Mouse (Mus musculus): ENCODE results near the gene Skap1. TPM values are rescaled to one million over a fixed set of nuclear protein-coding genes. Genes with fewer than 3 reads are reported as not detected.

Gene Skap1
- polyA plus RNA-seq, 1 experiment from 2014 or later = 6.5 TPM

DNA sequence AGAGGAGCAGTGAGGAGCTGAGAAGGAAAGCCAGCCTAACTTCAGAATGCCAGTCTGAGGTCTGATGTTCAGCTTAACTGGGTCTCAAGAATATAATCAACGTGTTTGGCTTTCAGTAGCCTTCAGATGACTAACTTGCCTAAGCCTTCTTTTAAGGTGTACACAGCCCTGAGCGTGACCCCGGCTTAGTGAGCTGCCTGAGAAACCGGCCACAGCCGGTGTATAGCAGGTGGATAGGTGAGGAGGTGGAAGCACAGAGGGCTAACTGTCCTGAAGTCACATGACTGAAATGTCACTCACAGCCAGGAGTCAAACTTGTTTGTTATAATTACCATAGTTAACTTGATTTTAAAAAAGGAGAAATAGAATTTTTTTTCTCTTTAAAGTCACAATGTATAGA is 175.4 kb downstream of the Skap1 start:
- Histone ChIP-seq H3K27me3 (no peaks in the 10 kb centered on the region), H3K4me1 (replicated peaks) (peaks cover 3% of the 10 kb centered on the region; the same call in 1 of the 2 replicates), H3K9me3 (no peaks in the 10 kb centered on the region), H3K4me2 (no peak overlapping the region), H3K9ac (no peak overlapping the region), H3K36me3 (no peaks in the 10 kb centered on the region), H3K4me3 (no peak overlapping the region), H3K27ac (replicated peaks) (no peak overlapping the region)
- no peak for ATAC-seq (ENCODE audit: low FRiP score, low read depth)
- 73% methylated on average over 5 of the region's 5 CpGs for WGBS

DNA sequence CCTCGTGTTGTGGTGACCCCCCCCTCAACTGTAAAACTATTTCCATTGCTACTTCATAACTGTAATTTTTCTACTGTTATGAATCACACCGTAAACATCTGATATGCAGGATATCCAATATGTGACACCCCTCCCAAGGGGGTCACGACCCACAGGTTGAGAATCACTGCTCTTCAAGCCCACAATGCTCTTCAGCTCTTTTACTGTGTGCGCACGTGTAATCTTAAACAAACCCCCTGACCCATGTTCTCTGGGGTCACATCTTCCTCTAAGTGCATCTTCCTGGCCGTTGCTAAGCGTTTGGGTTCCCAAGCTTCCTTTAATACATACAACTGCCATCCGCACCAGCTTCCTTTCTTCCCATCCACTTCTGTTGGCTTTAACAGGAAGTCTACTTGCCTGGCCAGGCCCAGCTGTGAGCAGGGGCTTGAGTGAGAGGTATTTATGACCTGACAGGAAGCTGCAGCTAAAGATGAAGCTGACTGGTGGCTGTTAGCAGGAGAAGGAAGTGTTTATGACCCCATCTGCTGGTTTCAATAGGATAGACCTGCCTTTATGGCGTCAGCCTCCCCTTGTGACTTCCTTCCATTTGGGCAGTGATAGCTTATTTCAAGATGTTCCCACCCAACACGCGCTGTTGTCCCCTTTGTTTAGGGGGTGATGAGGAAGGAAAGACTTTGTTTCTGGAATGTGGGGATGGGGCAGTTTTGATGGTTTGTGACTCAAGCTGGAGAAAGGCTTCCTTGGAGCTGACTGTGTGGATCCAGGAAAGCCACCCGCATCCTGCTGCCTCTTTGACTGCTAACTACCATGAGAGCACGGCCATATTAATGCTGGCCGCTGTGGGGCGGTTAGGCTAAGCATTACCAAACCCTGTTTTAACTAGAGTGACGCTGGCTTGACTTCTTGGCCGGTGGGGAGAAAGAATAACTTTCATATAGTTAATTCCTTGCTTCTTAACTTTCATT is 178.1 kb downstream of the Skap1 start:
- no peak overlapping the region for H3K9ac ChIP-seq
- no peak for ATAC-seq (ENCODE audit: low FRiP score, low read depth)
- no peaks in the 10 kb centered on the region for H3K36me3 ChIP-seq
- H3K4me3 ChIP-seq = no peak overlapping the region
- H3K4me2 ChIP-seq = no peak overlapping the region
- whole genome bisulfite sequencing = 77% methylated on average over 17 of the region's 17 CpGs
- no peak overlapping the region for H3K27ac ChIP-seq (replicated peaks)
- H3K4me1 ChIP-seq (replicated peaks) = peaks cover 28% of the 10 kb centered on the region
- no peaks in the 10 kb centered on the region for H3K9me3 ChIP-seq
- H3K27me3 ChIP-seq = no peaks in the 10 kb centered on the region

DNA sequence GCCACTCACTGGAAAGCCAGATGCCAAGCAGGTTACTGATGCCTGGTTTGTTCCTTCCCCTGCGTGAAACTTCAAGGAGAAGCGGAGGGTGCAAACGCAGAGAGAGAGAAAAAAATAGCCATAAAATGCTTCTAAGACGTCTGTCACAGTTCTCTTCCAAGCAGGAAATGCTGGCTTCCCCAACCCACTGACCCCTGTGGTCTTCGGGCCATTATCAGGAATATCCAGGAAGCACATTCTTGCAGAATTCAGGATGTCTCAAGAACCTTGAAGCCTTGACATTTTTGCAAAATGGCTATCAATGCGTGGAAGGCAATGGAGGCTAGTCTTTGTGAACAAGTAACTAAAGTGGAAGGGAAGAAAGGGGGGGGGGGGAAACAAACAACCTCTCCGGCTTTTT is 180.6 kb downstream of the Skap1 start:
- peak overlapping the region; percentile 47 for H3K27ac ChIP-seq (replicated peaks)
- H3K36me3 ChIP-seq = no peaks in the 10 kb centered on the region
- no peak overlapping the region for H3K9ac ChIP-seq
- peaks cover 34% of the 10 kb centered on the region for H3K4me1 ChIP-seq (replicated peaks)
- H3K27me3 ChIP-seq = no peaks in the 10 kb centered on the region
- H3K4me3 ChIP-seq = no peak overlapping the region
- H3K4me2 ChIP-seq = no peak overlapping the region
- no peaks in the 10 kb centered on the region for H3K9me3 ChIP-seq
- ATAC-seq (ENCODE audit: low FRiP score, low read depth) = no peak
- 61% methylated on average over 7 of the region's 7 CpGs for WGBS

DNA sequence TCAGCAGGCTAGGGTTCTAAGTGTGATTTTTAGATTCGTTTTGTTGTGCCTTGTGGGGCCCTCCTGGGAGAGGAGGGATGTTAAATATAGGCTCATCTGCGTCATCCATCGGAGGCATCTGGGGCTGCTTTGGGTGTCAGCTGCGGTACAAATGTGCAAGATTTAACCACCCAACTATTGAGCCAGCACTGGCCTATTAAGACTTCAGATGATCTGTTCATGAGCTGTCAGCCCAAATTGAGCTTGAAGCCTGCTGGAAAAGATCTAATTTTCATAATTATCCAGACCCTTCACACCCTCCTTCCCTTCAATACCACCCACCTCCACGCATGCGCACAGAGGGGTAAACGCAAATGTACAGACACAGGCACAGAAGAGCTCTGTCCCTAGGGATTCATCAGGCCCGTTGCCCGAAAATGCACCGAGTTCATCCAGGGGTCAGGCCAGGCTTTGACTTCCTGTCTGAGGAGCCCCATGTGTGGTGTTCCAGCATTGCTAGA is 181.2 kb downstream of the Skap1 start:
- Histone ChIP-seq H3K27me3 (no peaks in the 10 kb centered on the region), H3K4me1 (replicated peaks) (peaks cover 34% of the 10 kb centered on the region), H3K9ac (no peak overlapping the region), H3K36me3 (no peaks in the 10 kb centered on the region), H3K4me2 (peak overlapping the region; percentile 18; the same call in 1 of the 2 replicates), H3K4me3 (no peak overlapping the region), H3K27ac (replicated peaks) (peak overlapping the region; percentile 47), H3K9me3 (no peaks in the 10 kb centered on the region)
- ATAC-seq (ENCODE audit: low FRiP score, low read depth) = peak; percentile 19; the same call in 1 of the 2 replicates
- 26% methylated on average over 10 of the region's 10 CpGs for WGBS

DNA sequence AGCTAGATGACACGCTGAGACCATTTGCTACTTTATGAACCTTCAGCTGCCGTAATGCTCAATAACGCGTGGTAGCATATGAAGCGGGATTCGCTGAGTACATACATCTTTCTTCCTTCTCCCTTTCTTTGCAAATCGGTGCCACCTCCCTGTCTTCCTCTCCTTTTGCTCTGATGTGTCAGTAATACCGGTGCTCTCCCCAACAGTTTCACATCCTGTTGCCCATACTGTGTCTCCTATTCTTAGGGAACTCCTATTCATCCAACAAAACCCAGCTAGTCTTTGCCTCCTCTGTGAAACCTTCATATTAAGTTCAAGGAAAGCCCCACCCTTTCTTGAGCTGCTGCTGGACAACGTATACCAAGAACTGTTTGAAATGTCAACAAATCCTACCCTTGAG is 187.5 kb downstream of the Skap1 start:
- H3K36me3 ChIP-seq = no peaks in the 10 kb centered on the region
- 79% methylated on average over 9 of the region's 9 CpGs for WGBS
- H3K4me1 ChIP-seq (replicated peaks) = peaks cover 12% of the 10 kb centered on the region

DNA sequence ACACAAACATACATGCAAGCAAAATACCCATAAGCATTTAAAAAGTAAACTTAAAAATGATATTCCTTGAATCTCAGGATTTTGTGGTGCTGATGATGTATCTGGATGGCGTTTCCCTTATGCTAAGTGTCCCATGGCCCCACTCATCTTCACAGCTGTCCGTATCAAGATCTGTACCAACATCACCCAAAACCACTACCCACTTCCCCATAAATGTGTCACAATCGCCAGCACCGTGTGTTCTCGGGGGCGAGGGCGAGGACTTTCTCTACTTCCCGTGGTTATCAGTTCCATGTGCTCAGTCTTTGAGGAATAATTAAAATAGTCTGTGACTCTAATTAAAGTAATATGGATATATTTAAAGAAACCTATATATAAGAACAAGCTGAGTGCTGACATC is 189.5 kb downstream of the Skap1 start:
- no peaks in the 10 kb centered on the region for H3K9me3 ChIP-seq
- no peak overlapping the region for H3K4me3 ChIP-seq
- no peaks in the 10 kb centered on the region for H3K36me3 ChIP-seq
- H3K27ac ChIP-seq (replicated peaks) = no peak overlapping the region
- ATAC-seq (ENCODE audit: low FRiP score, low read depth) = no peak
- 88% methylated on average over 8 of the region's 8 CpGs for WGBS
- no peak overlapping the region for H3K4me2 ChIP-seq
- H3K4me1 ChIP-seq (replicated peaks) = no peaks in the 10 kb centered on the region
- H3K9ac ChIP-seq = no peak overlapping the region
- H3K27me3 ChIP-seq = no peaks in the 10 kb centered on the region

More for the DNA sequence above, 187.5 kb downstream of the Skap1 start:
- ATAC-seq (ENCODE audit: low FRiP score, low read depth) = no peak
- Histone ChIP-seq H3K27ac (replicated peaks) (no peak overlapping the region), H3K4me2 (no peak overlapping the region), H3K27me3 (no peaks in the 10 kb centered on the region), H3K9me3 (no peaks in the 10 kb centered on the region), H3K4me3 (no peak overlapping the region), H3K9ac (no peak overlapping the region)

DNA sequence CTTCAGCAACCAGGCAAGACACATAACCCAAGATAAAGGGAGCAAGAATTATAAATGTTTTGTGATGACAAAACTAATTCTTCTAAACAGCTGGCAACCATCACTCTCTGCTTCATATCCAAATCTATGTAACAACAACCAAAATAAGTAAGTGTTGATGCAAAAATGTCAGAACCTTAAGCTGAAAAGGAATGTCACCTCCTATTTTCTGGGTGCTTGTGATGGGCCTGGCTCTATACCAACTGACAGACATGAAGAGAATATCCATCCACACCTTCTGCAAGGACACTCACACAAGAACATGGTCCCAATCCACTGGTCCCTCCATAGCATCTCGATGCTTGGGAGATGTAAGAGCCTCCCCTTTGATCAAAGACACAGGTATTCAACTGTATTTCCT is 194.0 kb downstream of the Skap1 start:
- Histone ChIP-seq H3K4me2 (no peak overlapping the region), H3K4me3 (no peak overlapping the region), H3K9ac (no peak overlapping the region), H3K9me3 (no peaks in the 10 kb centered on the region), H3K4me1 (replicated peaks) (no peaks in the 10 kb centered on the region), H3K27ac (replicated peaks) (no peak overlapping the region), H3K36me3 (no peaks in the 10 kb centered on the region), H3K27me3 (no peaks in the 10 kb centered on the region)
- ATAC-seq (ENCODE audit: low FRiP score, low read depth) = no peak
- WGBS = 94% methylated on average over 1 of the region's 1 CpGs

DNA sequence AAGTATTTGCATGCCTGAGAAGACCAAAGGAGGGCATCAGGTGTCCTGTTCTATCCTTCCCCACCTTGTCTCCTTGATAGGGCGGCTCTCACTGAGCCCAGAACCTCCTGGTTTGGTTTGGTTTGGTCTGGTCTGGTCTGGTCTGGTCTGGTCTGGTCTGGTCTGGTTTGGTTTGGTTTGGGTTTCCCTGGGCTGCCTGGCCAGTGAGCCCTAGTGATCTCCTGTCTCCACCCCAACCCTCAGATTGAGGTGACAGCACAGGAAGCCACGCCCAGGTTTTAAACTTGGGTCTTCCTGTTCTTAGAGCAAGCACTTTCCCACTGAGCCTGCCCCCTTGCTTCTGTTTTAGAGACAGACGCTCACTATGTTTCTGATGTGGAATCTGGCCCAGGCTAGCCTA is 202.5 kb downstream of the Skap1 start:
- no peaks in the 10 kb centered on the region for H3K36me3 ChIP-seq
- no peak for ATAC-seq (ENCODE audit: low FRiP score, low read depth)
- no peak overlapping the region for H3K4me3 ChIP-seq
- no peak overlapping the region for H3K4me2 ChIP-seq
- no peak overlapping the region for H3K27ac ChIP-seq (replicated peaks)
- no peaks in the 10 kb centered on the region for H3K9me3 ChIP-seq
- WGBS = 79% methylated on average over 3 of the region's 3 CpGs
- H3K27me3 ChIP-seq = no peaks in the 10 kb centered on the region
- no peaks in the 10 kb centered on the region for H3K4me1 ChIP-seq (replicated peaks)
- no peak overlapping the region for H3K9ac ChIP-seq

DNA sequence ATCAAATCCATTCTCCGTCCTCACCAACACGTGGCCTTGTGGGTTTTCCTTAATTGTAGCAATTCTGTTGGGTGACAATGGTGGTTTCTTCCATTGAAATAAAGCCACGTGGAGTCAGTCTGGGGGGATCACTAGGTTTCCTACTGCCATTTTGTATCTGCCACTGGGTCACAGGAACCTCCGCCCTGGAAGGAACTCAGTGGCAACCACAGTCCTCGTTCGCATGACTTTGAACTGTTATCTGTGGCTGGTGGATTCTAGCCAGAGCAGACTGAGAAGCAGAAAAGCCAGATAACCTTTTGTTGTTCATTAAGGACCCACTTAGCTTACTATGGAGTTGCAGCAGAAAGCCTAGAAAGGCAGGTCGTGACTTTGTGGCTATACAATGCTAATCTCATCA is 204.0 kb downstream of the Skap1 start:
- ATAC-seq (ENCODE audit: low FRiP score, low read depth) = no peak
- 80% methylated on average over 7 of the region's 7 CpGs for WGBS

DNA sequence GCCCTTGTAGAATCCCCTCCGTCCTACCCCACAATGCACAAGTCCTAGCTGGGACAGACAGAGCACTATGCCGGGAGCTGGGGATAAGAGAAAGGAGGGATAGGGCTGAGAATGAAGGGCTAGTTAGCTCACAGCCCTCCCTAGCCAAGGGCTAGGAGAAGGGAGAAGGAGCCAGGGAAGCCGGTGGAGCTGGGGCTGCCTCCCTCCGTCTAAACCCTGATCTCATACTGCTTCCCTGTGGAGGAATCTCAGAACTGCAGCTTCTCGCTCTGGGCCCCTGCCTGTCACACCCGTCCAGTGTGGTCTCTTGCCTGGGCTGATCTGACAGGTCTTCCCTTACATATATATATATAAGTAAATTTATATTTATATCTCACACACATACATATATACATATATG is 209.4 kb downstream of the Skap1 start:
- Histone ChIP-seq H3K4me3 (no peak overlapping the region), H3K4me2 (peak overlapping the region; percentile 47), H3K9me3 (no peaks in the 10 kb centered on the region), H3K27ac (replicated peaks) (peak overlapping the region; percentile 64), H3K9ac (peak overlapping the region; percentile 41), H3K4me1 (replicated peaks) (peaks cover 11% of the 10 kb centered on the region), H3K36me3 (no peaks in the 10 kb centered on the region), H3K27me3 (no peaks in the 10 kb centered on the region)
- WGBS = 3% methylated on average over 6 of the region's 6 CpGs
- ATAC-seq (ENCODE audit: low FRiP score, low read depth) = peak; percentile 73; the same call in 1 of the 2 replicates

More for the DNA sequence above, 204.0 kb downstream of the Skap1 start:
- H3K9ac ChIP-seq = no peak overlapping the region
- H3K27ac ChIP-seq (replicated peaks) = no peak overlapping the region
- no peaks in the 10 kb centered on the region for H3K27me3 ChIP-seq
- H3K4me3 ChIP-seq = no peak overlapping the region
- peaks cover 2% of the 10 kb centered on the region for H3K4me1 ChIP-seq (replicated peaks)
- H3K36me3 ChIP-seq = no peaks in the 10 kb centered on the region
- no peak overlapping the region for H3K4me2 ChIP-seq
- no peaks in the 10 kb centered on the region for H3K9me3 ChIP-seq

DNA sequence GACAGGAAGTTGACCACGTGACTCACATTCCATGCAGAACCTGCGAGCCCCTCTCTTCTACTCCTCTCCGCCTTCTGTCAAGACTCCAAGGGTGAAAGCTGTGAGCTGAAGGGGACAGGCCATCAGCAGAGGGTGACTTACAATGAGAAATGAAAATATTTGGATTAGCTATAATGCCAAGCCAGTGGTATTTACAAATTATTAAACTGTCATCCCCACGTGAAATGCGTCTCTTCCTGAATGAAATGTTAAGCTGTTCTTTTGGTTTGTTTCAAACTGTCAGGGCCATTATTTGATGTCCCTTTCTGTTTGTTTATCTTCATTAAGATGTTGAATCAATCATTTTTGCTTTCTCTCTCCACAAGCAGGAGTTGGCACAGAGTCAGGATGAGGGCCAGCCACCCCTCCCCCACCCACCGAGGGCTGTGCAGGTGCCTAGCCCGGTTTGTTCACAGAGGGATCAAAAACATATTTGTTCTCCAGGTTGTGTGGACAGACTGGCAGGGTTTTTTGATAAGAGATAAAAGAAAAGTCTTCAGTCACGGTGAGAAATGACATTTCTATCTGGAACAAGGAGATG is 210.5 kb downstream of the Skap1 start:
- no peaks in the 10 kb centered on the region for H3K9me3 ChIP-seq
- H3K36me3 ChIP-seq = no peaks in the 10 kb centered on the region
- 49% methylated on average over 8 of the region's 8 CpGs for WGBS
- no peak overlapping the region for H3K27ac ChIP-seq (replicated peaks)
- H3K4me3 ChIP-seq = no peak overlapping the region
- no peak overlapping the region for H3K9ac ChIP-seq
- no peak for ATAC-seq (ENCODE audit: low FRiP score, low read depth)
- no peaks in the 10 kb centered on the region for H3K27me3 ChIP-seq
- H3K4me2 ChIP-seq = no peak overlapping the region
- peaks cover 11% of the 10 kb centered on the region for H3K4me1 ChIP-seq (replicated peaks)

DNA sequence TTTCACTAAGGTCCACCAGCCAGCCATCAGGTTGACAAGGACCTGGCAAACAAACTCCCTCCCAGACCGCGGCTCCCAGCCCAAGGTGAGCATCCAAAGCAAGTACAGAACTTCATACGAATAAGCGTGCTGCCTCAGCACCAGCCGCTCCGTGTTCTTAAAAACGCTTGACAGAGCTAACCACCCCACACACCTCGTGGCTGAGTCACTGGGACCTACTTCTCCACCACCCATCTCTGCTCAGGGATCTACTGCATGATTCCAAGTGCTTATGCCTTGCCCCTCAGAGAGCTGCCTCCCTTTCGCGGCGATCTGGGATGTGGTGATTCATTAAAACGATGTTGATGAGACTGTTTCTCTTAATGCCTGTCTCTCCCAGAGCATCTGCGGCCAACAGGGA is 213.6 kb downstream of the Skap1 start:
- peaks cover 11% of the 10 kb centered on the region for H3K4me1 ChIP-seq (replicated peaks)
- no peaks in the 10 kb centered on the region for H3K27me3 ChIP-seq
- H3K9ac ChIP-seq = no peak overlapping the region
- no peaks in the 10 kb centered on the region for H3K36me3 ChIP-seq
- no peak overlapping the region for H3K4me2 ChIP-seq
- no peaks in the 10 kb centered on the region for H3K9me3 ChIP-seq
- no peak overlapping the region for H3K27ac ChIP-seq (replicated peaks)
- H3K4me3 ChIP-seq = no peak overlapping the region
- 88% methylated on average over 13 of the region's 13 CpGs for WGBS
- ATAC-seq (ENCODE audit: low FRiP score, low read depth) = no peak

Data from hindbrain, embryonic 15.5 days (tissue).